Mouse (Mus musculus): ENCODE measurements around the gene Med19. TPM values are rescaled to one million over a fixed set of nuclear protein-coding genes. Genes with fewer than 3 reads are reported as not detected.
A peak's percentile ranks its signal among the peaks of the same experiment; 100 is the strongest.
"Not testable (repeated sequence)": the region's sequence is repeated elsewhere in the genome, so short reads cannot be mapped to it uniquely, and the experiment has no call there.

Med19 gene
- total RNA-seq, 2 experiments from 2014 or later: 21.4 to 40.2 TPM

DNA sequence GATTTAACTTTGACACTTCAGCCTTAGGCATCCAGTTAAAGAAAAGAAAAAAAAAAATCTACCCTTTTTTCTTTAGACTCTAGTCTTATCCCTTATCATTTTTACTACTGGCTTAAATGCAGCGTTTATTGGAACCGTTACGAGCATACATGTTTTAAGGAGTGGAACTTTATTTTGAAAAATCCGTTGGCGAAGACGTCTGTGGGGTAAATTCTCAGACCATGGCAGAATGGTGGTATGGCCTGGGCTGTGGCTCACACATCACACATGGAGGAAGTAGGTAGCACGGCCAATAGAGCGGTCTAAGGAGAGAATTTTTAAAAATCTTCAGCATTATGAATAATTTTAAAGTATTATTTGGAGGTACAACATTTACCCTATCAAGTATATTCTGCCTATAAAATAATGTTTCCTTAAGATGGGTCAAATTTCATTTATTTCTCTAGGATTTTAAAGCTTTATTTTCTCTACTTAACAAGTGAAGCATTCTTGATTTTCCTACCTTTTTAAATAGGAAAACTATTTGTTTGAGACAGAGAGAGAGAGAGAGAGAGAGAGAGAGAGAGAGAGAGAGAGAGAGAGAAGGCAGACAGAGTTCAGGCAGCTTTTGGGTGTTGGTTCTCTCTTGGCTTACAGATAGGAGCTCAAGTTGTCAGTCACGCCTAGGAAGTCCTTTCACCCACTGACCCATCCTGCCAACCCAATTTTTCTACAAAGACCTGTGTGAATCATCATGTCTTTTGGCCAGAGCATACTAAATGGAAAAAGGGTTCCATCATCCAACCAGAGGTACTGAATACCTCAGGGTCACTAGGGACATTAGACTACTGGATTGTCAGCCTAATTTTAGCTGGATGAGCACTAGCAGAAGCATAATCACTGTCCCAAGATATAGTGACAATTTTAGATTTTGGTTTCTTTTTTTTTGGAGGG, 38.5 kb downstream of the Med19 start:
- no peak for ATAC-seq (replicated peaks; ENCODE audit: poor library complexity)

DNA sequence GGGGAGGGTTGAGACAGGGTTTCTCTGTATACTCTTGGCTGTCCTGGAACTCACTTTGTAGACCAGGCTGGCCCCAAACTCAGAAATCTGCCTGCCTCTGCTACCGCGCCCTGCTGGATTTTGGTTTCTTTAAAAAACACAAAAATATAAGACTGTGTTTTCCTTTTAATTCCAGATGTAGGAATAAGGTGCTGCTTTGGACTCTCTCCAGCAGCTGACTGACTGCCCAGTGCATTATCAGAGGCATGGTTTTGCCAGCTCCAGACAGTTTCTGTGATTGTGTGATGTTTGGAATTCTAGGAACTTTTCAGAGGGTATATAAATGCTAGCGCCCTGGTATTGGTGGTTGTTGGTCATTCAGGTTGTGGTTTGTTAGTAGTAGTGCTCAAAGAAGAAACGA, 39.2 kb downstream of the Med19 start:
- ATAC-seq (replicated peaks; ENCODE audit: poor library complexity): no peak

DNA sequence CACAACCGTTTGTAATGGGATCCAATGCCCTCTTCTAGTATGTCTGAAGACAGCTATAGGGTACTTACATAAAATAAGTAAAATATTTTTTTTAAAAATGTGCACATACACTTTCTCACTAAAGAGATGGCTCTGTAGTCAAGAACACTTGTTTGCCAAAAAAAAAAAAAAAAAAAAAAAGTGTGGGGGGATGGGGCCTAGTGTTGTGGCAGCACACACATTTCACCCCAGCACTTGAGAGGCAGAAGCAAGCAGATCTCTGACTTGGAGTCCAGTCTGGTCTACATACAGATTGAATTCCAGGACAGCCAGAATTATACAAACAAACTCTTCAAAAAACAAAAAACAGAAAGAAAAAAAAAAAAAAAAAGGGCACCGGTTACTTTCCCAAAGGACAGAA, 42.5 kb downstream of the Med19 start:
- no peak for ATAC-seq (replicated peaks; ENCODE audit: poor library complexity)

DNA sequence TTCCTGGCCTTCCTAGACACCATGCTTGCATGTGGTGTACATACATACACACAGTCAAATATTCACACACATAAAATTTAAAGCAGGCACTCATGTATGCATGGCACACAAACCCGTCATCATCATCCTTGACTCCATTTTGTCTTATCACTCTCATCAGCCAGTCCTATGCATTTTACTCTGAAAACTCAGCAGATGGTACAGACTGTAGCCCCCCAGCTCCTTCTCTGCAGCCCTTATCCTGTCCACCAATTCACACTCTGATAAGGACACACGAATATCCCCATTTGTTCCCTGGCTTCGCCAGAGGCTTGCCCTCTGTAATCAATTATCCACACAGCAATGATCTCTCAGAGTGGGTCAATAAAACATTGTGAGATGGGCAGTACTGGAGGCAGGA, 43.0 kb downstream of the Med19 start:
- no peak for ATAC-seq (replicated peaks; ENCODE audit: poor library complexity)

DNA sequence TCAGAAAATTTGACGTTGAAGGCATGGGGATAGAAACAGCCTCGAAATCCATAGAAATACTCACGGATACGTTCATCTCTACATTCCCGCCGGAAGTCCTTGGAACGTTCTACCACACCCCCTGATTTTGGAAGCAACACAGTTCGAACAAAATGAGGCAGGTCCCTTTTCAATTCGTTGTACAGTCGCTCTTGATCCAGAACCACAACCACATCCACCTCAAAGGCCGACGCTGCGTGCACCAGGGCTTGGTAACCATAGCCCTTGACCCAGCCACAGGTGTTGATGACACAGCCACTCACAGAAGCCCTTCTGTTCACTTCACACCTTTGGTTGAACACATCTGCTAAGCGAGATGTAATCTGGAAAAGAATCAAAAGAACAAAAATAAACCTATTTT, 45.7 kb downstream of the Med19 start:
- ATAC-seq (replicated peaks; ENCODE audit: poor library complexity): no peak

DNA sequence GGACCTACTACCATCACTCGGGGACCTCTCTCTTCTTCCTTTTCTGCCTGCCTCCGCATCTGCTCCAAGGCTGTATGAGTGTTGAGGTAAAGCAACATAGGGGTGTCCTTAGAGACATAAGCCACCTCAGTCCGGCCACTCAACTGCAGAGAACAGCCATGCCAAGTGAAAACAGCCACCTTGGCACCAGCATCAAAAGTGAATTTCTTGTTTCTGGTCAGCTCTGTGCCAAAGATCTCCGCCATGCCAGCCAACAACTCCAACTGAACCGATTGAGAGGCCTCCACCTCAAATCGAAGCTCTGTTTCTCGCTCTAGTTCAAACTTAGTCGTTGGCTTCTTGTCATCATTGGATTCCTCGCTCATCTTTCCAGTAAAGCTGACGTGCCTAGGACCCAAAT, 47.6 kb downstream of the Med19 start:
- ATAC-seq (replicated peaks; ENCODE audit: poor library complexity): no peak

DNA sequence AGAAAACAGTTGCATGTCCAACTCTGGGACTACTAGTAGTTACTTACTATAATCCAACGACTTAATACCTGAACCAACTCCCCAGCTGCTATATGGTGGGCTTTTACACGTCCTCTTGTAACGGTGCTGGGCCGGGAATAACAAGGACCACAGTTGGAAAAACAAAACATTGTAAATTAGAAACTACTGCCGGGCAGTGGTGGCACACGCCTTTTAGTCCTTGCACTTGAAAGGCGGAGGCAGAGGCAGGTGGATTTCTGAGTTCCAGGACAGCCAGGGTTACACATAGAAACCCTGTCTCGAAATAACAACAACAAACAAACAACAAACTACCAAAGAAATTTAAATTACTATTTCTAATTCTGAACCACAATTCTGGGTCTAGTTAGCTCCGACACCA, 48.5 kb downstream of the Med19 start:
- no peak for ATAC-seq (replicated peaks; ENCODE audit: poor library complexity)

DNA sequence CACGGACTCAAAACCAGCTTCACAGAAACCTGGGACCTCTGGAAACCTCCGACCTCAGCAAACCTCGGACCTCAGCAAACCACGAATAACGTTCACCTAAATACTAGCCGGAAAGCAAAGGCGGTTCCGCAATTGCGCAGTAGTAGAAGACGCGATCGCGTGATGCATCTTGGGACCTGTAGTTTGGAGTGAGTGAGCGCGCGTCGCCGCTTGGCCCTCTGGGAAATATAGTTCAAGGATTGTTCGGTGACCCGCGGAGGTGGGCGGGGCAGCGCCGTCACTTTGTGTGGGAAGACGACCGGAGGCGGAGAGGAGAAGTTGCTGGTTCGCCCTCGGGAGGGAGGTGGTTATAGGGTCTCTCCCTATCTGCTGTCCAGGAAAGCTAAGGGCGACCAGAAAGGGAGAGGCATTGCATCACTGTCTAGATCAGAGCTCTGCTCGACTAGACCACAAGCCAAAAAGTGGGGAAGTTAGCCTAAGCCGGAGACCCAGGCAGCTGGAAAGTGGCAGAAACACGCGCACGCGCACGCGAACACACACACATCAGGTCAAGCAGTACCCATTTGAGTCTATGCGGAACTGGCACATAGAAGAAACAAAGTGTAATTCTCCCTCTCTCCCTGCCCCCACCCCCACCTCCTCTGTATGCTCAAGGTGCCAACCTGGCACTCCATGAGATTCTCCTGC, 49.1 kb downstream of the Med19 start, which contains the start of gene Clp1:
Gene Clp1, minus strand, starts transcription at position 179 of the 687 bp plus-strand sequence.
- ATAC-seq (replicated peaks; ENCODE audit: poor library complexity): peak; percentile 97

DNA sequence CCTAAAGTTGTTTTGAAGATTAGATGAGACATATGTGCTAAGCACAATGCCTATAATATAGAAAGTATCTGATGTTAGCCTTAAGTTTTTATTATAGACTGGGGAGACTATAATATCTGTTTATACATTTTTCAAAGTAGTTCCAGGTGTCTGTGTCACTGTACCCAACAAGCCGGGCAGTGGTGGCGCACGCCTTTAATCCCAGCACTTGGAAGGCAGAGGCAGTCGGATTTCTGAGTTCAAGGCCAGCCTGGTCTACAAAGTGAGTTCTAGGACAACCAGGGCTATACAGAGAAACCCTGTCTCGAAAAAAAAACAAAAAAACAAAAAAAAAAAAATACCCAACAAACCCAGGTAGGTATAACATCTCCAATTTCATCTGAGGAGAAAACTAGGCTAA, 50.0 kb downstream of the Med19 start:
- ATAC-seq (replicated peaks; ENCODE audit: poor library complexity): not testable (repeated sequence)

DNA sequence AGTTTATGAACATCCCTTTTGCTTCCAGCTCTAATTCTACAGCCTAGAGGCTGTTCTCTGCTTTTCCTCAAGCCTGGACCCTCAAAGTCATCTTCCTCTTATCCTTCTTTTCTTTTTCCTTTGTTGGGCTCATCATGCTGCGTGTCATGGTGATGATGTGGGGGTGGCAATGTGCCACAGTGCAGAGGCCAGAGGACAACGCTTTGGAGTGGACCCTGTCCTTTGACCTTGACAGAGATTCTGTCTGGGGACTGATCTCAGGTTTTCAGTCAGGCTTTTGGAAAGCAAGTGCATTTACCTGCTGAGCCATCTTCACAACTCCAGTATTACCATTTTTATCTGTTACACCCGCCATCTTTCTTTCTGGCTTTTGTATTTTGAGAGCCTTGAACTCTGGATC, 53.0 kb downstream of the Med19 start:
- no peak for ATAC-seq (replicated peaks; ENCODE audit: poor library complexity)

DNA sequence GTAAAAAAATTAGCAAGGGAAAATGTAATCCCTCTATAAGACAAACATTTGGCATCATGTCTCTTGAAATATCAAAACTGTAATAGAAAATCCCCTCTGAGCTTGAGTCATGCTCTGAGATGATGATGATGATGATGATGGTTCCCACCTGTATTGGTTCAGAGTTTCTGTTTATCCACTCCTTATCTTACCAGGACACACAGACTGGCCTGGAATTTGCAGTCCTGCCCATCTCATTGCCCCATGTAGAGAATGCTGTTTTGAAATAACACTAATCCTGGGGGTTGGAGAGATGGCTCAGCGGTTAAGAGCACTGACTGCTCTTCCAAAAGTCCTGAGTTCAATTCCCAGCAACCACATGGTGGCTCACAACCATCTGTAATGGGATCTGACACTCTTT, 54.2 kb downstream of the Med19 start:
- no peak for ATAC-seq (replicated peaks; ENCODE audit: poor library complexity)

DNA sequence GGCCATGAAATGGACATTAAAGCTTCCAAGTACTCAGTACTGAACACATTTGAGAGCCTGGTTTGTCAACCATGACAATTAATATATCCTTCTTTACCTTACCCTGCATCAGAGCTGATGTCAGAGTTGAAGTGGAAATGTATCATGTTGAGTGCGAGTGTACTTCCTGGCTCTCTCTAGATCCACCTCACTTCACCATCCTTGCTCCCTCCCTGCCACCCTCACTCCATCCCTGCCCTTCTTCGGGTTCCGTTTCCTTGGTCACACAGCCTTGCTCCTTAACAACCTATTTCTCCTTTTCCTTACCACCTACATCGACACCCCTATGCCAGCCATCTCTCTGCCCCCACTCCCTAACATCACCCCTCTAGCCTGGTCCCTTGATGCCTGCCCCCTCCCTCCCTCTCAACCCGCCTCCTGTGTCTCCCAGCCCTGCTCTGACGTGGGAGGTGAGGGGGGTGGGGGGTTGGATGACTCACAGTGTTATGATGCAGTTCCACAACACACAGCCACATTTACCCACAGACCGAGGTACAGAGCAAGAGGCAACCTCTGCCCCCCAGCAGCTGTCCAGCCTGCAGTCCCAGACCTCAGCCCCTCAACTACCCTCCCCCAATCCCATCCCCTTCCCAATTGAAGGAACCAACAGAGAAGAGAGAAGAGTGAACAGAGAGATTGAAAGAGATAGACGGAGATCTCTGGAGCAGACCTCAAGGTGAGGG, 55.5 kb downstream of the Med19 start, which contains the start of gene Ypel4:
Gene Ypel4, plus strand, starts transcription at position 480 of the 722 bp plus-strand sequence.
- ATAC-seq (replicated peaks; ENCODE audit: poor library complexity): peak; percentile 32

DNA sequence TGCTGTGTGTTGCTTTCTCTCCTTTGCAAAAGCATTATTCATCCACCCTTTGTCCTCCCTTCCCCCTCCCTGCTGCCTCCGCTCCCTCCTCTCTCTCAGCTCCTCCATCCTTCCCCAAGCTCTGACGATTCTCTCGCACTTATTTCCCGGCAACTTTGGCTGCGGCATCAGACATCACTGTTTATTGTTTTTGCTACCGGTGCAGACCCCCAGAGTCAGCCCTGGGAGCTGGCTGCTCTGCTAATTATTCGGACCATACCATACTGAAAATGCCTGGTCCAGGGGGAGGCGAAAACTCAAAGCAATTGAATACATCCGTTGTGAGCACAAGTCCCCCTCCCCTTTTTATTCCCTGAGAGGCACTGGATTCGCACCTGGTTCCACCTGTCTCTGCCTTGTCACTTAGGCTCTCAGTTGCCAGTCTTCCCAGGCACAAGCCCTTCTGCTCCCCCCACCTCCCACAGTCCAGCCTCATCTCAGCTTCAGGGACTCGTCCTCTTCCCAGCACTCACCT, 56.2 kb downstream of the Med19 start:
- ATAC-seq (replicated peaks; ENCODE audit: poor library complexity): no peak

DNA sequence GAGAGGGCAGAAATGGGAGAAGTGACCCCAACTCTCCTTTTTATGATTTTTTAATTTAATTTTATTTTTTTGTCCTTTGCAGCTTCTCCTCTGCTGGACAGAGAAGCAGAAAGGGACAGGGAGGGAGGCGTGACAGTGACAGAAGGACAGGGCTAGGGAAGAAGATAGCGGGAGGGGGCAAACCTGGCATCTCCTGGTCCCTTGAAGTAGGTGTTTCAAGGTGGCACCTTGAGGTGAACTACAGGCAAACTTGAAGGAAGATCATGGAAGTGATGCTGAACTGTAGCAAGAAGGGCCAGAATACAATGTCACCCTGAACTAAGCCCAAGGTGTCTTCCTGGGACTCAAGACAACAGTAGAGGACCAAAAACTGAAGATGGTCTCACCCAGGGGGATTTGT, 56.7 kb downstream of the Med19 start:
- no peak for ATAC-seq (replicated peaks; ENCODE audit: poor library complexity)

DNA sequence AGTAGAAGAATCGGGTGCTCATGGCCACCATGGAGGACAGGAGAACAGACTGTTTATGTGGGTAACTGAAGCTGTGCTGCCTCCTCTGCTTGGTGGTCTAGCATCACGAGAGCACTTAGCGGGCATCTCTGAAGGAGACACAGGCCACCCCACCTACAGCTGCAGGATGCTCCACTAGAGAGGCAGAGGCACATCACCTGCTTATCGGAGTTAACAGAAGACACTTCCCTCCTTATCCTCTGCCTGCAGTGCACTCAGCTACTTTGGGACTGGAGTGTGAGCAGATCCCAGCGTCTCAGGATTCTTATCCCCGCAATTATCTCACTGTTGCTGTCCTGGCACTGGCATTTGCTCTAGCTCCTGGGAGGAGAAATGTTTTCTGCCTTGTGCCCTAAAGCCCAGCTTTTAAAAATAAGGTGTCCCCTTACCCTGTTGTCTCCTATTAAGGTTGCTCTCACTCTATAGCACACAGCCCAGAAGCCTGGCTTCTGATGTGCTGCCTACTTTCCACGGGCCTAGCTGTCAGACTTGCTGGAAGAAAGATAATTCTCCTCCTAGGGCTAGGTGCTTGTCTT, 57.2 kb downstream of the Med19 start:
- ATAC-seq (replicated peaks; ENCODE audit: poor library complexity): peak; percentile 85

DNA sequence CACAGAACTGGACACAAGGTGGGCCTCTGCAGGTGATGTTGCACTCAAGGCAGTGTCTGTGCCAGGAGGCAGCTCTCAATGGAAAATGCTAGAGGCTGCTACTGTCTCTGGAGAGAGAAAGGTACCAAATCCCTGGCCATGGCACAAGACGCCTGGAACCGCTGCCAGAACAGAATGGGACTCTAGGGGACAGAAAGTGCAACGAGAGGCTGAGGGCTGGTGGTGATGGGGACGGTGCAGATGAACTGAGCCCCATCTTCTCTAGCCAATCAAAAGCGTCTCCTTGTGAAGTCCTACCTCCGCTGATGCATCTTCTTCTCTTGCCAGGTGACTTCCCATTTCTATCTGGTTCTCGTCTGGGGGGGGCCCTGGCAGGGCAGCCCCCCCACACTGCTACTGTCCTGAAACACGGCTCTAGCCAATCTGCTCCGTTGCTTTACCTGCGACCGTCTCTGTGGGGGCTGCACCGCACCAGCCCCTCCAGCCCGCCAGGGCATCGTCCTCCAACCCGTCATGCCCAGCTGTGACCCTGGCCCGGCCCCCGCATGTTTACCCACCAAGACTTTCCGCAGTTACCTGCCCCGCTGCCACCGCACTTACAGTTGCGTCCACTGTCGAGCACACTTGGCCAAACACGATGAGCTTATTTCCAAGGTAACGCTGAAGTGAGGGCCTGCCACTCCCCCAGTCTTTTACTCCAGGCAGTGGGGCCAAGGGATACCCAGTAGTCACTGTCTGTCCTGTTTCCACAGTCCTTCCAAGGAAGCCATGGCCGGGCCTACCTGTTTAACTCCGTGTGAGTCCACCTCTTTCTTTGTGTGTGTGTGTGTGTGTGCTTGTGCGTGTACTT, 58.3 kb downstream of the Med19 start:
- no peak for ATAC-seq (replicated peaks; ENCODE audit: poor library complexity)

DNA sequence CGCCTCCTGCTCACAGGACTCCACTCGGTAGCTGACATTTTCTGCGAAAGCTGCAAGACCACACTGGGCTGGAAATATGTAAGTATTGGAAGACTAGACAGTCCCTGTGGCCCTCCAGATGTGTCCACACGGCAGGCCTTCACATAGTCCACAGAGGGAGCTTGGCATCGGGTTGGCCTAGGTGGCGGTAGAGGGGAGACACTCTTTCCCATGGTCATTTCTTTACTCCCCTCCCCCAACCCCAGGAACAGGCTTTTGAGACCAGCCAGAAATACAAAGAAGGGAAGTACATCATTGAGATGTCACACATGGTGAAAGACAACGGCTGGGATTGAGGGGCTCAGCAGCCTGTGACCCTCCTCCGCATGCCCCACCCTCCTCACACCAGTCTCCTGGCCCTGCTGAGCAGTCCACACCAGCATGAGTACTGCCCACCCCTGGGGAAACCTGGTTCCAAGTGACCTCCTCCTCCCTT, 59.3 kb downstream of the Med19 start:
- ATAC-seq (replicated peaks; ENCODE audit: poor library complexity): no peak

Measured in megakaryocyte progenitor cell, adult 5-6 weeks (primary cell).